Mouse (Mus musculus) layer of hippocampus, postnatal 10 days (tissue): ENCODE data around the gene Med25. TPM values are rescaled to one million over a fixed set of nuclear protein-coding genes. Genes with fewer than 3 reads are reported as not detected.

Experiments used
- microRNA-seq, 2 experiments: library from miRNA; unstranded; fragments of <30 nt; microRNA quantifications; one replicate each; pipeline ENCODE4 v1.2.0; 2021
- total RNA-seq, 2 experiments: library from RNA; stranded (reverse); gene quantifications; 2 replicates each; pipeline ENCODE4 v1.2.3; 2021

Gene Med25
- total RNA-seq, 2 experiments from 2014 or later, result 107 to 114 TPM

Small RNAs within 50 kb of the gene (microRNA-seq; reads per million reads assigned to microRNA genes)
- gene Mir707, result 0 reads per million in 2 experiments

Other genes starting within 250 kb of the Med25 start
- 10 to 100 TPM; 17.6 to 17.9 TPM for gene Myh14, start 221.9 kb downstream of the Med25 start, total RNA-seq
- not detected for gene Izumo2, start 184.0 kb downstream of the Med25 start, total RNA-seq
- 10 to 100 TPM; 27.7 to 31.5 TPM for gene Vrk3, start 144.3 kb downstream of the Med25 start, total RNA-seq
- gene Zfp473, start 141.7 kb downstream of the Med25 start, total RNA-seq, result under 1 TPM; 0.16 to 0.53 TPM
- 10 to 100 TPM; 34.2 to 35.2 TPM for gene Nup62, start 76.6 kb downstream of the Med25 start, total RNA-seq
- 1 to 10 TPM; 1.1 to 2.0 TPM for gene Il4i1, start 76.3 kb downstream of the Med25 start, total RNA-seq
- 10 to 100 TPM; 28.0 to 29.1 TPM for gene Atf5, start 76.1 kb downstream of the Med25 start, total RNA-seq
- 10 to 100 TPM; 85.8 to 95.5 TPM for gene Akt1s1, start 43.7 kb downstream of the Med25 start, total RNA-seq
- gene Tbc1d17, start 43.6 kb downstream of the Med25 start, total RNA-seq, result 10 to 100 TPM; 41.2 to 53.3 TPM
- 10 to 100 TPM; 32.6 to 38.4 TPM for gene Pnkp, start 35.6 kb downstream of the Med25 start, total RNA-seq
- gene Ptov1, start 22.9 kb downstream of the Med25 start, total RNA-seq, result 100 to 1,000 TPM; 278 to 304 TPM
- gene Fuz, start 3.4 kb upstream of the Med25 start, total RNA-seq, result 10 to 100 TPM; 17.9 to 19.4 TPM
- 100 to 1,000 TPM; 261 to 290 TPM for gene Ap2a1, start 36.8 kb upstream of the Med25 start, total RNA-seq
- under 1 TPM; 0.25 to 0.64 TPM for gene Tsks, start 50.5 kb upstream of the Med25 start, total RNA-seq
- gene Cpt1c, start 82.1 kb upstream of the Med25 start, total RNA-seq, result 100 to 1,000 TPM in 1 of 2 experiments, 10 to 100 TPM in 1; 99.2 to 101 TPM
- 100 to 1,000 TPM; 232 to 248 TPM for gene Prmt1, start 93.9 kb upstream of the Med25 start, total RNA-seq
- 10 to 100 TPM; 38.1 to 42.5 TPM for gene Irf3, start 104.9 kb upstream of the Med25 start, total RNA-seq
- gene Bcl2l12, start 106.0 kb upstream of the Med25 start, total RNA-seq, result 1 to 10 TPM; 5.4 to 5.5 TPM
- gene Scaf1, start 123.7 kb upstream of the Med25 start, total RNA-seq, result 100 to 1,000 TPM; 141 to 145 TPM
- 10 to 100 TPM; 12.2 to 12.3 TPM for gene Rras, start 125.2 kb upstream of the Med25 start, total RNA-seq
- 10 to 100 TPM; 69.1 to 70.3 TPM for gene Prr12, start 160.2 kb upstream of the Med25 start, total RNA-seq
- 10 to 100 TPM; 47.2 to 51.6 TPM for gene Nosip, start 169.7 kb upstream of the Med25 start, total RNA-seq
- 10 to 100 TPM in 1 of 2 experiments, 1 to 10 TPM in 1; 6.9 to 10.1 TPM for gene Prrg2, start 170.0 kb upstream of the Med25 start, total RNA-seq
- 10 to 100 TPM; 11.4 to 11.9 TPM for gene Rcn3, start 199.5 kb upstream of the Med25 start, total RNA-seq
- 10 to 100 TPM; 17.9 to 23.1 TPM for gene Fcgrt, start 211.1 kb upstream of the Med25 start, total RNA-seq
- 100 to 1,000 TPM; 456 to 554 TPM for gene Rps11, start 231.7 kb upstream of the Med25 start, total RNA-seq
- gene Rpl13a, start 236.0 kb upstream of the Med25 start, total RNA-seq, result 100 to 1,000 TPM; 946 to 985 TPM
- not detected for gene Gm45713, start 243.5 kb upstream of the Med25 start, total RNA-seq
- 1 to 10 TPM; 4.3 to 6.0 TPM for gene Flt3l, start 243.7 kb upstream of the Med25 start, total RNA-seq